Mouse (Mus musculus) adrenal gland, postnatal 14 days (tissue): ENCODE measurements around the gene Cdrt4. TPM values are rescaled to one million over a fixed set of nuclear protein-coding genes. Genes with fewer than 3 reads are reported as not detected.

Source experiments
- DNase-seq: peaks from one replicate; pipeline ENCODE4 v3.0.0; 2021; ENCODE audit warnings: mixed read lengths
- long read RNA-seq, 2 experiments: library from polyadenylated mRNA; stranded (forward); transcript quantifications; one replicate each; pipeline ENCODE4 v2.0.0; 2021
- total RNA-seq: library from RNA; stranded (reverse); gene quantifications from 2 replicates; pipeline ENCODE4 v1.2.3, GENCODE M21; 2021

The Cdrt4 gene
- total RNA-seq = not detected in 2 replicates
- long read RNA-seq, experiment 1 = 0 reads
- long read RNA-seq, experiment 2 = 0 reads

DNA sequence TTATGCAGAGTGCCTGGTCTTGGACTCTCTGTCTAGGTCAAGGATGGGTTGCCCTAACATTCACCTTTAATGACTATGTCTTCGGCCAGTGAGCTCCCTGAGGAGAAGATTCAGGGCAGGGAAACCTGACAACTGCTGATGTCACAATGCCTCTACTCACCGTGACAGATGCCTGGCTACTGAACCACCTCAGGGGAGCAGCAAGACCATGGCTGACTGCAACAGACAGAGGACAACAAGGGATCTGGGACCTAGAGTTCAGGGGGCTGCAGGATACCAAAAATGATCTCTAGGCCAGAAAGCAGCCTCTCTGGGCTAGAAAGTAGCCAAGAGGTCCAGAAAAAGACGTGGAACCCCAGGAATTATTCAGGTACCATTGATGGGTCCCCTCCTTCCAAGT lies at the start of gene Cdrt4:
Cdrt4 (plus strand) TSS at position 182 of the 400 bp plus-strand sequence.
- DNase-seq = no peak

DNA sequence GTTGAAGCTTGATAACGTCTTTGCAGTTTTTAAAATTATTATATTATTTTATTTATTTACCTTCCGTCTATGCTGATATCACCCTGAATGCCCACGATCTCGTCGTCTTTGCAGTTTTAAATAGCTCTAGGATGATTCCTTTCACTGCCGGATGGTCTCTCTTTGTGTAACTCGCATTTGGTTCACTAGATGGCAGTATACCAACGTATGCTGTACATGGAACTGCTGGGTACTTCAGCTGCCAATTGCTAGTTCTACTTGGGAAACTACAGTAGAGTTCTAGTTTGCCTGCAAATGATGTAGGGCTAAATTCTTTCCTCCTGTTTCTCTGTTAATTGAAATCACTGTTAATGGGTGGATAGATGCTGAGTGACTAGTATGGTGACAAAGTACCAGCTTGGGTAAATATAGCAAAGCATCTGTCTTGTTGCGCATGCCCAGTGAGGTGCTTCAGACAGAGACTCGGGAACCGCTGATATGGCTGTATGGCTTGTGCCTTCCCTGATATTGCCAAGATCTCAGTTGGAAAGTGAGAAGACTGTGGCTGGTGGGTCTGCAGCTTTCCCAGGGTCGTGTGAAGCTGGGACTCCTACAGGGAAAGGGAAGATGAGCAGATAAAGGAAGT lies 49.2 kb upstream of the Cdrt4 start:
- DNase-seq = peak; percentile 64

DNA sequence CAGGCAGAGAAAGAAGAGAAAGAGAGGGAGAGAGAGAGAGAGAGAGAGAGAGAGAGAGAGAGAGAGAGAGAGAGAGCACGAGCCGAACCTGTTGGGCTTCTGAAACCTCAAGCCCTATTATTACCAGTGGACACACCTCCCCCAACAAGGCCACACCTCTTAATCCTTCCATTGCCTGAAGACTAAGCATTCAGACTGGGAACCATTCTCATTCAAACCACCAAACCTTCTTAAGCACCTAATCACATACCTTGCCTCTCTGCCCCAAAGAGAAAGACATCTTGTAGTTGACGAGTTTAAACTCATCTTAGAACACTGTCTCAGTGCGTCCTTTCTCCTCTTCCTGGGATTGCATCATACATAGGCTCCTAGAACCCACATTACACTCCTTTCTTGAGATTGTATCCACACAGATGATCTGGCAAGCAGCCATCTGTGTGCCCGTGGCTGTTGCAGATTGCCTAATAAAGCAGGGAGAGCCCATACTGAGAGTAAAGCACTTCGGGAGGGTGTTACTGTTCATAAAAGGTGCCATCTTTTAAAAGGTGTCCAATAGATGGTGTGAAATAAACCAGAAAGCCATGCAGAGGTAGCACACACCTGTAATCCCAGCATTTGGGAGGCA lies 47.0 kb upstream of the Cdrt4 start:
- DNase-seq = no peak

DNA sequence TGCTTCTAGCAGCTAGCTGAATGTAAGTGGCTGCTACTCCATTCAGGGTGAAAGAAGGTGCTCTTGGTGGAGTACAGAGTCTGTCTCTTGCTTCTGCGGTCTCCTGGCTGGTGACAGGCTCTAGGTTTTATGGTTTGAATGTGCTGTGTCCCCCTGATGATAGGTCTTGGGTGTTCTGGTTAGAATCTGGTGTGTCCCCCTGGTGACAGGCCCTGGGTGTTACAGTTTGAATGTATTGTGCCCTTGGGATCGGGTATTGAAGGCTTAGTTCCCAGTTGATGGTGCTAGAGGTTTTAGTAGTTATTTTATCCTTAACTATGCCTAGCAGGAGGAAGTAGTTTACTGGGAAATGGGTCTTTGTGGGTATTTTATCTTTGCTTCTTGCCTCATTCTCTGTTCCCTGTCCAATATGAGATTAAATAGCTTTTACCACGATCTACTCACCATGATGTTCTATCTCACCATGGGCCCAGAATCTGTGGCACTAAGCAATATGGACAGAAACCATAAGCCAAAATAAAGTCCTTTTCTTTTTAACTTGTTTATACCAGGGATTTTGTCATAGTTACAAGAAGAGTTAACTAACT lies 41.2 kb upstream of the Cdrt4 start:
- DNase-seq = no peak

DNA sequence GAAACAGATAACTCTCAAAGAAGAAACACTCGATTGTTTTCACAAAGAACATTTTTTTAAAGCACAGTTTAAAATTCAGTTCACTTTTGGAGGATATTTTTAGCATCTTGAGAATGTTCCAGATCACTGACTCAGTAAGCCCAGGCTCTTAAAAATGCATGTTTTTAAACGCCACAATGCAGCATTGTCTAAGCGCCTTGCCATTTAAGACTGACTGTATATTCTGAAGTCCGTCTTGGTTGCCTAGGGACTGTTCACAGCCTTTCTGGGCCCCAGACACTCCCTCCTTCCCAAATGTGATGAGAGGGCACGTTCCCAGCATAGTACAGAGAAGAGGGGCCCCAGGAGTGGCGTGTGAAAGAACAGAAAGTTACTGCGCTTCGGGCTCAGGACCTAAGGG lies 39.6 kb upstream of the Cdrt4 start:
- no peak for DNase-seq

DNA sequence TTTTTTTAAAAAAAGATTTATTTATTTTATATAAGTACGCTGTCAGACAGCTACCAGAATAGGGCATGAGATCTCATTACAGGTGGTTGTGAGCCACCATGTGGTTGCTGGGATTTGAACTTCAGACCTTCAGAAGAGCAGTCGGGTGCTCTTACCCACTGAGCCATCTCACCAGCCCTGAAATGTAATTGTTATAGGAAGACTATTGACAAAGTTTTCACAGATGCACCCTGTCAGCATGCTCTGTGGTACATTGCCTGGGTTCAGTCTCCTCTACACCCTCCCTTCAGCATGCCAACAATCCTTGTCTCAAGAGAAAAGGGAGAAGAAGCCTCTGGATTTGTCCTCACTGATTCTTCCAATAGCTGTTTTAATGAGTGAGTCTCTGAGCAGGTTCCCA lies 37.9 kb upstream of the Cdrt4 start:
- DNase-seq = no peak

DNA sequence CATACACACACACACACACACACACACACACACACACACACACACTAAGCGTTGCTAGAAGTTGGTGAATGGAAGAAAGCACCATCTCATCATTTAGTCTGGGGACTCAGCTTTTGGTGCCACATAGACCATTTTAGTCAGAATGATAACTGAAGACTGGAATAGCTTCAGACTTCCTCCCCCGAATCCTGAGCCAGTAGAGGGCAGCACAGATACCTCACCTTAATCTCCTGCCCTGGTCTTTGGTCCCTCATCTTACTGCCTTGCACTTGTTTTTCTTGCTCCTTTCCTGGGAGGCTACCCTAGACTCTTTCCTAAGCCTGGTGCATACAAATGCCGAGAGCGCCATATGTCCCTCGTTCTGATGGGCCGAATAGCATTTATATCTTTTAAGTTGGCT lies 36.5 kb upstream of the Cdrt4 start:
- DNase-seq = peak; percentile 44

DNA sequence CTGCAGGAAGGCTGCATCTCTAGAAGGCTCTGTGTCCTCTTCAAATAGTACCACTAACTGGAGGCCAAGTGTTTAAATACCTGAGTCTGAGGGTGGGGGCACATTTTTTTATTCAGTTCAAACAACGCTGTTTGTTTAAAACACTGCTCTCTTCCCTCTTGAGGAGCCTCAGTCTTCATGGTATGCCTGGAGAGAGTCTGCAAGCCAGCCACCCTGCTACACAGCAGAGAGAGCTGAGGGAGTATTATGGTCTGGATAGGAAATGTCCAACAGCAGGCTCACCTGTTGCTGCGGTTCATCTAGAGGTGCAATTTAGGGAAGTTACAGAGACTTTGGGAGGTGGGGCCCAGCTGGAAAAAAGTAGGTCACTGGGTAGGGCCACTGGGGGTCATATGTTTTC lies 35.5 kb upstream of the Cdrt4 start:
- no peak for DNase-seq

DNA sequence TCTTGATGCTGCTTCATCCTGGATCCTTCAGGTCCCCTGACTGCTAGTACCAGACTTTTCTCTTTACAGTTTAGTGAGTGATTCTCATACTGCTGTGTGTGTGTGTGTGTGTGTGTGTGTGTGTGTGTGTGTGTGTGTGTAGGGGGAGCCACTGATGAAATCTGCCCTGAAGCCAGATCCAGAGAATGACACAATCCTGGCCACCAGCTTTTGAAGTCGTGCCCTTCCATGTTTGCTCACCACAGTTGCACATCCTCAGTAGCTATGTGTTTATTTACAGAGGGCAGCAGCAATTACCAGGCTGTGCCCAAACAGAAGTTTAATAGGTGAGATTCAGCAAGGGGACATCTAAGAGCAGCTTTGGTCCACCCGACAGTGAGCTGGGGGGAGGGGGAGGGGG lies 34.2 kb upstream of the Cdrt4 start:
- no peak for DNase-seq

DNA sequence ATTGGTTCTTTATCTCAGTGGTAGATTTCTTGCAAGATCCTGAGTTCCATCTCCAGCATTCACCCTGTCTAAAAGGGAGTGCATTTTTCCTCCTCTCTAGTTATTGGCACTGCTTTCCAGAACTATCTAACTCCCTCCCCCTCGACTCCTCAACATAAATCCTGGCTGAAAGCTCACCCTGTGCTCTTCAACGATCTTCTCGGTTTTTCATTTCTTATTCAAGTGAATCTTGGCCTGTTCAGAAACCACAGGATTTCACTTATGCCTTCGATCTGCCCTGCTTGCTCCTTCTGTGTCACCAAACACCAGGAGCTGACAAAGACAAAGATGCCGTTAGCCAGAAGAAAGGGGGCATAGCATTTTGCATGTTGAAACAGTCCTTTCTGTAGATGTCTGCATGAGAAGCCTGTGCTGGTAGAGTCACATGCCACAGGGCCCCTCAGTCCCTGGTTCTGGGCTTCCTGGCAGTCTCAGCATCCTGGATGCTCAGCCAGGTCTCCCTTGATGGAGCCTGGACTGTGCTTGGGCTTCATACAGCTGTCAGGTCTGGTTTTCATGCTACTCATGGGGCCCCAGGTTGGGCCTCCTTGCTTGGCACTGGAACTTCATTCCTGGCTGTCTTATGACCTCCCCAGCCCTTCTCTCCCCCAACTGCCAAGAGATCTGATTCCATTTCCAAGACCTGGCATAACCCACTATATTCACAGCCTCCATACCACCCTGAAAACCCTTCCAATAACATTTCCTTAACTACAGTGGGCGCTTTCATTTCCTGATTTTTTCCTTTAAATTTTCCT lies 30.8 kb upstream of the Cdrt4 start:
- DNase-seq = no peak

DNA sequence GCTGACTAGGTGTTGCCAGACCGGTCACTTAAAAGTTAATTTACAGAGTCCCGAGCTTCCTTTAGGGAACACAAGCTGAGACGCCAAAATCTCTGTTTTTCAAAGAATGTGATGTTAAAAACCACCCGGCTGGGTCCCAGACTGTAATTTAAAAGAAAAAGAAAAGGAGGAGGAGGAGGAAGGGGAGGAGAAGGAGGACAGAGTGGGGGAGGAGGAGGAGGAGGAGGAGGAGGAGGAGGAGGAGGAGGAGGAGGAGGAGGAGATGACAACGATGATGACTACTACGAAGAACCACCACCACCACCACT lies 30.3 kb upstream of the Cdrt4 start:
- DNase-seq = no peak

DNA sequence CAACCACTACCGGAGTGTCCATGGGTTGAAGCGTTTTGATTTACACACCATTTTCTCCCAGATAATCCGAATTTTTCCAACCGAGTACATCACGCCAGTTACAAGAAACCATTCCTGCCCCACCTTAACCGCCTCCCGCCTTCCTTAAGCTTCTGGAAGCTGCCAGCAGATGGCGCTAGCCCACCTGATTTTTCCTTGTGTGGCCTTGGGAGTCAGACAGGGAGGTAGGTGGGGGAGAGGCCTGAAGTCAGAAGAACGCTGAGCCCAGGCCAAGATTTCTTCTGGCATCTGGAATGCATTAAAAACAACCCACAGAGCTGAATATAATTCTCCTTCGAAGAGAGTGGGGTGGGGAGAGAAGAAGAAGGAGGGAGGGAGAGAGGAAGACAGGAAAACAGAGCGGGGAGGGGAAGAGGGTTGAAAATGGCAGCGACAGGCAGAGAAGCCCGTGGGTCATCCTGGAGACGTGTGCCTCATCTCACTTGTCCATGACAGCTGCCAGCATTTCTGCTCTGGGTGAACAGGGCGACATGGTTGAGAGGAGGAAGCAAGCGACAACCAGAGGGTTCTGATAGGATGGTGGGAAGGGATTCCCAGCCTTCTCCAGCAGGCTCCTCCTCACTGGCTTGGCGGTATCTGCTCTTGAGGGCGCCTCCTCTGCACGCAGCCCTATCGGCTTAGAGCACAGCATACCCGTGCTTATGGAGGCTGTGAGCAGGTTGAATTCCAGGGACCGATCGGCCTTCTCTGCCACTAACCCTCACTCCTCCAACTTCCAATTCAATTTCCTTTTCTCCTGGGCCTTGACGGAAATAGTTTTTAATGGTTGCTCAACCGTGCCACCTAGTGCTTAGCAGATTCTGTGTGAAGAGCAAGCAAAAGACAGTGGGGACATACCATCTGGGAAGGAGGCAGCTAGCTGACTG lies 29.7 kb upstream of the Cdrt4 start:
- DNase-seq = peak; percentile 94

DNA sequence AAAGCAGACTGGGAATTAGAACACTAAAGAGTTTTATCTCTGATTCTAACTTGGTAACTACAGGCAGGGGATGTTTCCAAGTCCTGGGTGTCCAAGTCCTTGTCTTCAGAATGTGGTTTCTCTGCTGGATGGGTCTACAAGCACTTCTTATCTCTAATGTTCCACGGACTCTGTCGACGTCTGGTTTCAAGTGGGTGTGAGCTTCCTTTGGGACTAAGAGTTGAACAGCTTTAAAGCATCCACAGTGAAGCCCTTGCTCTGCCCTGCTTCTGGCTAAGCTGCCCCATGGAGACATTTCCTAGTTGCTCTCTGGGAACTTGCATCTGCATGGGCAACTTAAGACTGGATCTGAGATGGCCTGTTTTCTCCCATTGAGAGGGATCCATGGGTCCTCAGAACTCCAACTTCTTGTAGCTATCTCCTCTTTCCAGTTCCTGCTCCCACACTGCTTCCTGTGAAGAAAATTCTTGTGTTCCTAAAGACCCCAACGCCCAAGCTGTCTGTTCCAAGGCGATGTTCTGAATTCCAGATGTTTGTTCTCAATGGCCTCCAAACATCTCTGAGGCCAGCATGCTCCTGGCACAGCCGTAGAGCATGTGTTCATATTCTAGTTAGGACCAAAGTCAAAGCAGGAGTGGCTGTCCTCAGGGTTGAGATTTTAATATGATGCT lies 26.8 kb upstream of the Cdrt4 start:
- DNase-seq = no peak

DNA sequence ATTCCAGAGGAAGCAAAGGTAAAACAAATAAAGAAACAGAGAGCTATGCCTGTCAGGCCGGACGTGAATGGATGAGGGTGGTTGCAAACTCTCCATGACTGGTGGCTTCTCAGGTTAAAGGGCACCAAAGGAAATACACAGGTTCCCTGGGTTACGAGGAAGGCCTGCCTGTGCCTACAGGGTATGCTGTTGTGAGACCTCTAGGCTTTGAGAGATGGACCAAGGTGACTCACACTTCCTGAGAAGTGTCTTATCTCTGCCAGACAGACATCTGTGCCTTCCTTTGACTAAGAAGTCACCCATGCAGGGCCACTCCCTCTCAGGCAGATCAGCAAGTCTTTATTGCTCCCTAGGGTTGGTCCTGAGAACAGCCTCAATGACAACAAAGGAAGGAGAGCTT lies 21.2 kb upstream of the Cdrt4 start:
- DNase-seq = peak; percentile 26

DNA sequence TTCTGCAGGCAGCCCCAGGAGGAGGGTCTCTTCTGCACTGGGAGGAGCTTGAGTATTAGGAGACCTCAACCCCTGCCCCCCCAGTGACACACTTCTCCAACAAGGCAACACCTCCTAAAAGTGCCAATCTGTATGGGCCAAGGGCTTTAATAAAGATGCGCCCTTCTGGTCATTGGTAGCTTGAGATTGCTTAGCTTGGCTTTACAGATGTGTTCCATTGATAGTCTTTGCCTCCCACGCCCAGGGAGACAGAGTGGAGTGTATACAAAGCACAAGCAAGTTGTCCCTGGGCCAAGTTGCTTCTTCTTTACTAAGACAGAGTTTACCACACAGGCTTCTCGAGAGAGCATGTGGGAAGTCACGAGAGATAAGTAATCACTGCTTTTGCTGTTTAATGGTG lies 20.4 kb upstream of the Cdrt4 start:
- no peak for DNase-seq

DNA sequence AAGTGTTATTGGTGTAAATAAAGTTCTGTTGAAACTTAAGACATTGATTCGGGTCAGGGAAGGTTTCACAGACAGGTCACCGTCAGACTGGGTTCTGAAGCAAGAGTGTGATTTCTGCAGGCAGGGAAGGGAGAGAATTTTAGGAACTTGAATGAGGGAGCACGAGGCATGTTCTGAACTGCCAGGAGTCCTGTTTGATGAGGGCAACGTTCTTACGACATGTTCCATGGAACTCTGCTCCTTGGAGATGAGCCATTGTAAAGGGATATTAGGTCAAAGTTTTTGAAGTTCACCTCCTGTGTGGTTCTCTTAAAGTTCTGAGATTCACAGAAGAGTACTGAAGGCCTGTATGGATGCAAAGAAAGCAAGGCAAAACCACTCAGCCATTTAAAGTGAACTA lies 19.9 kb upstream of the Cdrt4 start:
- peak; percentile 31 for DNase-seq

DNA sequence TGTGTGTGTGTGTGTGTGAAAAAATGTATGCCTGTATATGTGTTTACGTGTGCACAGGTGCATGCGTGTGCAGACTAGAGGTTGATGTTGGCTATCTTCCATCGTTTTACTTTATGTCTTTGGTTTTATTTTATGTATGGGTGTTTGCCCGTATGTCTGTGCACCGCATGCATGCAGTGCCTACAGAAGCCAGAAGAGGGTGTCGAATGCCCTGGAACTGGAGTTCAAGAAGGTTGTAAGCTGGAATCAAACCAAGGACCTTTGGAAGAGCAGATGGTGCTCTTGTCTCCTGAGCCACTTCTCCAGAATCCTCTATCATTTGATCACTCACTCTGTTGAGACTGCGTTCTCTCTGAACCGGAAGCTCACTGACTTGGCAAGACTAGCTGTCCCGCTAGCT lies 17.9 kb upstream of the Cdrt4 start:
- peak; percentile 18 for DNase-seq

DNA sequence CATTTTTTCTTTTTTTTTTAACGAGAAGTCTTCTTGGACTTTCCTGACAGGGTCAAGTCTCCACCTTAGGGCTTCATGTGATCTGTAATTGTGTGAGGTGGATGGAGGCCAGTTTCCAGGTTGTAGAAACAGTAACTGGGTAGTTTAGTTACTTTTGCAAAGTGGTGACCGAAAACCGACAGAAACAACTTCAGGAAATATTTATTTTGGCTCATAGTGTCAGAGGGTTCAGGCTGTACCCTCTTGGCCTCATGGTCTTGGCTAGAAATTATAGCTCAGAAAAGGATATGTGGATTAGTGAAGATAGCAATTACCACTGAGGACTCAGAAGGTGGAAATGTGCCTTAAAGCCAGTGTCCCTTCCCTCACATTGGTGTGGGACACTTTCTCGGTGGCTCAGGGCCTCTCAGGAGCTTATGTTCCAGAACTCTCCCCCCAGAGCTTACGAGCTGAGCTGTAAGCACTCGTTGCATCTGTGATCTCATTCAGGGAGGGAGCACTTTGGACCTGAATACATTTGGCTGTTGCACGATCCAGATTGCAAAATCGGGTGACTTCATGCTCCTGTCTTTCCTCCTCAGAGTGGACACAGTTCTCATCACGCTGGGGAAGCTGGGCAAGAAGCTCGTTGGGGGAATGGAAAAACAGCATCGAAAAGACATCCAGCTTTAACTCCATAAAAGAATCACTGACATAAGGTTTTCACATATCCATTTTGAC lies 16.0 kb upstream of the Cdrt4 start:
- DNase-seq = no peak

DNA sequence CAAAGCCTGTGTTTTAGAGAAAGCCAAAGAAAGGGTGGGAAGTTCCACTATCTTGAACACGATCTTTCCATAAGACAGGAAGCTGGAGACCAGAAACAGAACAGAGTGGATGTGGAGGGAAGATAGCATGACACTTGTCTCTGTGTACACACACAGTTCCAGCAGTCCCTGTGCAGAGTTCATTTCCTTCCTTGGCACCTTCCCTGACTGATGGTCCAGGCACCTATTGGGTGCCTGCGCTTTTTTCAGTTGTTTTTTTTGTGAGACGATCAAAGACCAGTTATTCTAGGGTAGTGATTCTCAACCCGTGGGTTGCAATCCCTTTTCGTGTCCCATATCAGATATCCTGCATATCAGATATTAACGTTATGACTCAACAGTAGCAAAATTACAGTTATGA lies 13.0 kb upstream of the Cdrt4 start:
- DNase-seq = no peak

DNA sequence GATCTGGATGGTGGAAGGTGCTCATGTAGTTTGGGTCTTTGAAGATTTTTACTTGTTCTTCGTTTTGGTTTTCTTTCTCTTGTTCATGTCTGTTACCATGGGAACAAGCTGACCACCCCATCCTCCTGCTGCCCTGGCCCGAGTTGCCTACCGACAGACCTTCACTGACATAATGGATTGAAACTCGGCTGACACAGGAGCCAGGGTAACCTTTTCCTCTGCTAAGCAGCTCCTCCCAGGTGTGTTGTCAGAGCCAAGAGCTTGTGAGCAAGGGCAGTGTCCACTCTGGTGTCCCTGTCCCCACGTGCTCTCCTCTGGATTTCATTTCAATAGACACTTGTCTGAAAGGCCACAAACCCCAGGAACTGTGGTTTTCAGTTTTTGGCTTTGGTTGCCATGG lies 12.1 kb upstream of the Cdrt4 start:
- DNase-seq = no peak

DNA sequence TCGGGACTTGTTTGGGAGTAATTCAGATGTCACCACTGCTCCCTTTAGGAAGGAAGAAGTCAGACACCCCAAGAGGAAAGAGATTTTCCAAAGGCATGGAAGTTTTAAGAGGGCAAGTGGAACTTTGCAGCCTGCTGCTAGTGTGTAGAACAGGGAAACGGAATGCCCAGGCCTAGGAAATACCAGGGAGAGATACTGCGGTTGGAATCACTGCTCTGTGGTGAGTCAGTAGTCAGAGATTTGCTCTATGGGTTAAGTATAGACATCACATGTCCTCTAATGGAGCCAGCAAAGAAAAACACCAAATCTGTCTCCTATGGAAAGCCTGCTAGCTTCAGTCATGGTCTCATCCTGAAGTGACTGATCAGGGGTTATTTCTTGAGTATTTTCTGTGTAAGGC lies 10.8 kb upstream of the Cdrt4 start:
- DNase-seq = no peak
